Mouse (Mus musculus) neural tube, embryonic 14.5 days (tissue): Measurements from ENCODE around the gene Cylc2. TPM values are rescaled to one million over a fixed set of nuclear protein-coding genes. Genes with fewer than 3 reads are reported as not detected.

Source experiments
- ATAC-seq: fragments of 200-750 bp; cut with Nextera tagmentation; 2 replicates; pipeline ENCODE4 v1.8.0; 2017; ENCODE audit warnings: low read depth, mild to moderate bottlenecking, moderate TSS enrichment, moderate library complexity
- H3K27ac ChIP-seq: fragments of 300-500 bp; sonication (generic); 2 replicates; pipeline ENCODE4 v1.5.1; 2014; ENCODE audit warnings: low read depth, mild to moderate bottlenecking, control low read depth, low read length, moderate library complexity, mixed read lengths
- H3K27me3 ChIP-seq: fragments of 300-500 bp; sonication (generic); 2 replicates; pipeline ENCODE4 v1.6.1; 2014; ENCODE audit warnings: low read length; ENCODE audit not compliant: control insufficient read depth, insufficient read depth
- H3K36me3 ChIP-seq: fragments of 300-500 bp; sonication (generic); 2 replicates; pipeline ENCODE4 v1.6.1; 2014; ENCODE audit warnings: low read length, mixed read lengths; ENCODE audit not compliant: control insufficient read depth, insufficient read depth
- H3K4me1 ChIP-seq: fragments of 300-500 bp; sonication (generic); 2 replicates; pipeline ENCODE4 v1.6.1; 2014; ENCODE audit warnings: low read length; ENCODE audit not compliant: control insufficient read depth, insufficient read depth
- H3K4me2 ChIP-seq: fragments of 300-500 bp; sonication (generic); 2 replicates; pipeline ENCODE4 v1.6.1; 2014; ENCODE audit warnings: mild to moderate bottlenecking, low read depth, low read length, control low read depth
- H3K4me3 ChIP-seq: fragments of 300-500 bp; sonication (generic); 2 replicates; pipeline ENCODE4 v1.5.1; 2014; ENCODE audit warnings: low read depth, low read length, control low read depth, mixed read lengths
- H3K9ac ChIP-seq: fragments of 300-500 bp; sonication (generic); replicated peaks from 2 replicates; pipeline ENCODE4 v1.6.1; 2014; ENCODE audit warnings: low read depth, mild to moderate bottlenecking, control low read depth, low read length, mixed read lengths
- H3K9me3 ChIP-seq: fragments of 300-500 bp; sonication (generic); 2 replicates; pipeline ENCODE4 v1.6.1; 2016; ENCODE audit warnings: low read length; ENCODE audit not compliant: control insufficient read depth
- WGBS: fragments of 180-500 bp; shearing (Covaris S2); extraction: QIAGEN DNeasy Blood & Tissue Kit; methylation state at CpG from one replicate; pipeline ENCODE4 v1.1.7; 2014; 5-methylcytosine and 5-hydroxymethylcytosine counted together
- polyA plus RNA-seq: library from polyadenylated mRNA; unstranded; fragments of >200 nt; fragmentation: Nextera tagmentation; extraction: Ambion mirVana; gene quantifications from 2 replicates; pipeline ENCODE4 v1.2.1, GENCODE M21; 2014

Gene Cylc2
- not detected in 2 replicates for polyA plus RNA-seq

GRCm38 (mm10) chr4:51216378-51216777 is at the start of gene Cylc2:
Gene Cylc2, plus strand, starts transcription at chr4:51216678.
- 80% methylated on average over 1 of the region's 1 CpGs for WGBS
- H3K4me1 ChIP-seq, result no peaks in the 10 kb centered on the region
- no peak within 1 kb of the TSS for H3K27ac ChIP-seq
- no peak for ATAC-seq
- no peaks in the 10 kb centered on the region for H3K36me3 ChIP-seq
- H3K4me3 ChIP-seq, result no peak within 1 kb of the TSS
- no peak within 1 kb of the TSS for H3K9ac ChIP-seq
- no peak within 1 kb of the TSS for H3K4me2 ChIP-seq
- H3K9me3 ChIP-seq, result no peaks in the 10 kb centered on the region
- no peaks in the 10 kb centered on the region for H3K27me3 ChIP-seq
